Mouse (Mus musculus): ENCODE results near the gene Ccl27b. TPM values are rescaled to one million over a fixed set of nuclear protein-coding genes. Genes with fewer than 3 reads are reported as not detected.
"Not testable (repeated sequence)": the region's sequence is repeated elsewhere in the genome, so short reads cannot be mapped to it uniquely, and the experiment has no call there.

Gene Ccl27b
- not detected for polyA plus RNA-seq (2017; shearing (Covaris generic))

- ATAC-seq = not testable (repeated sequence)
These were observed at the start of gene Ccl27b for GRCm38 (mm10) chr4:42654951-42655350. Gene Ccl27b (plus strand): TSS chr4:42655251.

GRCm38 (mm10) chr4:42611895-42612294 lies 43.2 kb upstream of the Ccl27b start, which contains the start of gene Gm10591:
Gene Gm10591 (plus strand): TSS chr4:42612195.
- not testable (repeated sequence) for ATAC-seq

GRCm38 (mm10) chr4:42629419-42629818 lies 25.6 kb upstream of the Ccl27b start, which contains the start of gene Gm2564:
Gene Gm2564 (plus strand): TSS chr4:42629719.
- not testable (repeated sequence) for ATAC-seq

DNA sequence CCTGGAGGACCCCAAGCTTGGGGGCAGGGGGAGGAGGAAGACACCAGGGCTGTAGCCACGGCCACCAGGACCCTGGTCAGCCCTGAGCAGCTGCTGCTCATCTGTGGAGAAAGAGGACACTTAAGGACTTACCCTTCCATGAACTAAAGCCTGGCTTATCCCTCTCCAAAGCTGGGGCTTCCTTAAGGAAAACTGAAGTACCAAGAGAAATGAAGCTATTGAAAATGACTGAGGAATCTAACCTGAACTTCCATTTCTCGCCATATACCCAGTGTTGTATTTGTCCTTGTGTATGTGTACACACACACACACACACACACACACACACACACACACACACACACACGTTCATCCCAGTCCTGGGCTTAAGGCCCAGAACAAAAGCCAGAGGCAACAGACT lies 6.7 kb downstream of the Ccl27b start, which contains the start of gene Il11ra2:
Gene Il11ra2, minus strand, starts transcription at position 101 of the 400 bp plus-strand sequence.
- ATAC-seq = not testable (repeated sequence)

GRCm38 (mm10) chr4:42675415-42675814 lies 20.4 kb downstream of the Ccl27b start:
- not testable (repeated sequence) for ATAC-seq

DNA sequence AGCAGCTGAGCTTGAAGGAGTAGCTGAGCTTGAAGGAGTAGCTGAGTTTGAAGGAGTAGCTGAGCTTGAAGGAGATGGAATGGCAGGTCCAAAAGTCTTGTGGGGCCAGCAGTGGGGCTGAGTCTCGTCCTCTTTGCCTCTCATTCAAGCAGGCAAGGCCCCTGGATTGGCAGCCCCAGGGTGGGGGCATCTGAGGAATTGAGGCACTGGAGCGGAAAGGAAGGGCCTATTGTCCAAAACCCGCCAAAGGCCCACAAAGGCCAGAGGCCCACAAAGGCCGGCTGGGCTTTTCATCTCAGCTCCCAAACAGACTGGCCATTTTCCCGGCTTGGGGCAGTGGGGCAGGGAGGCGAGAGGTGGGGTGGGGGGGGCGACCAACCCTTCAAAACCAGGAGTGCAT lies 24.3 kb downstream of the Ccl27b start:
- ATAC-seq = not testable (repeated sequence)

GRCm38 (mm10) chr4:42680374-42681356 lies 25.6 kb downstream of the Ccl27b start:
- not testable (repeated sequence) for ATAC-seq

- not testable (repeated sequence) for ATAC-seq
These were observed 26.6 kb downstream of the Ccl27b start for GRCm38 (mm10) chr4:42681473-42682182.

DNA sequence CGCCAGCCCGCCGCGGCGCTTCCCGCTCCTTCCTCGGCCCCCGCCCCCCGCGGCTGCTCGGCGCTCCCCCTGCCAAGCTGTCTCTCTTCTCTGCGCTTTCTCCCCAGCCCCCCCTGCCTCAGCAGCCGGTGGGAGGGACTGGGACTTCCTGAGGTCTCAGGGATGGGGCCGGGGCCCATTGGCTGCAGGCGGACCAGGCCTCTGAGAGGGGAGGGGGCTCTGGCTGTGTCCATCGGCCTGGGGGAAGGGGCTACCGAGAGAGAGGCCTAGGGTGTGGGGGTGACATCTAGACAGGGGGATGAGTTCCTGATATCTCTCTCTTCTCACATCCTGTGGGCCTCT lies 27.1 kb downstream of the Ccl27b start:
- ATAC-seq = not testable (repeated sequence)

Other genes with a start within 250 kb of the Ccl27b start
- gene Gm21586, start 215.9 kb upstream of the Ccl27b start, polyA plus RNA-seq (2017; shearing (Covaris generic)) = not detected
- not detected for gene Gm2163, start 188.5 kb upstream of the Ccl27b start, polyA plus RNA-seq (2017; shearing (Covaris generic))
- gene Fam205a2, start 127.1 kb upstream of the Ccl27b start, polyA plus RNA-seq (2017; shearing (Covaris generic)) = not detected
- gene Gm10591, start 43.1 kb upstream of the Ccl27b start, polyA plus RNA-seq (2017; shearing (Covaris generic)) = not detected
- gene Gm2564, start 25.5 kb upstream of the Ccl27b start, polyA plus RNA-seq (2017; shearing (Covaris generic)) = not detected
- not detected for gene Il11ra2, start 6.6 kb downstream of the Ccl27b start, polyA plus RNA-seq (2017; shearing (Covaris generic))
- not detected for gene 4930578G10Rik, start 80.3 kb downstream of the Ccl27b start, polyA plus RNA-seq (2017; shearing (Covaris generic))
- not detected for gene Ccl19, start 101.3 kb downstream of the Ccl27b start, polyA plus RNA-seq (2017; shearing (Covaris generic))
- not detected for gene Ccl21a, start 118.7 kb downstream of the Ccl27b start, polyA plus RNA-seq (2017; shearing (Covaris generic))
- gene Fam205a1, start 198.6 kb downstream of the Ccl27b start, polyA plus RNA-seq (2017; shearing (Covaris generic)) = not detected
- gene Gm12394, start 201.5 kb downstream of the Ccl27b start, polyA plus RNA-seq (2017; shearing (Covaris generic)) = not detected
- gene Fam205c, start 219.0 kb downstream of the Ccl27b start, polyA plus RNA-seq (2017; shearing (Covaris generic)) = not detected